Mouse (Mus musculus): ENCODE data around the gene Atf2. TPM values are rescaled to one million over a fixed set of nuclear protein-coding genes. Genes with fewer than 3 reads are reported as not detected.

The Atf2 gene
- total RNA-seq (2023): 99.1 TPM

DNA sequence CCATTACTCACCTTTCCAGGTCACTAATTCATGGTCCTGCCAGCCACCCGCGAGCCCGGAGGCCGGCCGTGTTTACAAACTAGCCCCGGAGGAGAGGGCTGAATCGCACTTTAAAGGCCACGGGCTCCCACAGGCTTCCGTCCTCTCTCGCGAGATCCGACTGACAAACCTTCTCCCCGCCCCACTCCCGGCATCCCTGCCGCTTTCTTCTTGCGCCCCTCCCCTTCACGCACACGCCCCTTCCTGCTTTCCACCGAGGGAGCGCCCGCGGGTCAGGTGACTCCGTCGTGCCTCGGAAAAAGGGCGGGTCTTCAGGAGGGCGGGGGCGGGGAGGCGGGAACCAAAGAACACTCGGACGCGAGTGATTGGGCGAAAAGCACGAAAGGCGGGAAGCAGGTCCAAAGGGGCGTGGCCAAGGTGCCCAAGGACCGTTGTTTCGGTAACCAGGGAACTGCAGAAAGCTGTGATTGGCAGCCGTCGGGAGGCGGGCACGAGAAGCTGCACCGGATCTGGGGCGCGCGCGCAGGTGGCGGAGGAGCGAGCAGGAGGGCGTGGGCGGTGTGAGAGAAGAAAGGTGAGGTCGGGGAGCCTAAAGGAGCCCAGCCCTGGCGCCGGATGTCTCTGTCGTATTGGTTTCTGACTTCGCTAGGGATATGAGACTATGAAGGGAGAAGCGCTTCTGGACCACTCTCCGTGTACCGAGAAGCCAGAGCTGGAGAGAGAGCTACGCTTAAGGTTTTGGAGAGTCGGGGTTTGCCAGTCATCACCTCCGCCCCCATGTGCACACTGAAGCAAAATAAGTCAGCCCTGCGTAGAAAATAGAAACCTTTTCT is at the start of gene Atf2:
Gene Atf2 (minus strand): TSS at position 176 of the 833 bp plus-strand sequence.

GRCm38 (mm10) chr2:73911175-73911700 is 18.8 kb upstream of the Atf2 start, which contains the start of gene Atp5g3:
Atp5g3 (minus strand) TSS chr2:73911326.

GRCm38 (mm10) chr2:73774786-73775682 is 117.4 kb downstream of the Atf2 start, which contains the start of gene Chn1:
Chn1 (minus strand) TSS chr2:73775346.

Other genes with a start within 250 kb of the Atf2 start
- 0.29 TPM for gene Chn1, start 117.3 kb downstream of the Atf2 start, total RNA-seq (2023)
- 172 TPM for gene Atp5g3, start 18.7 kb upstream of the Atf2 start, total RNA-seq (2023)